Mouse (Mus musculus) urinary bladder, postnatal 4 days (tissue): ENCODE measurements around the gene Apoa2.

ENCODE experiments used
- DNase-seq, 2 experiments: peaks; one replicate each; pipeline ENCODE4 v3.0.0; 2021 to 2022; ENCODE audit warnings: low spot score in 2 of 2

The Apoa2 gene

DNA sequence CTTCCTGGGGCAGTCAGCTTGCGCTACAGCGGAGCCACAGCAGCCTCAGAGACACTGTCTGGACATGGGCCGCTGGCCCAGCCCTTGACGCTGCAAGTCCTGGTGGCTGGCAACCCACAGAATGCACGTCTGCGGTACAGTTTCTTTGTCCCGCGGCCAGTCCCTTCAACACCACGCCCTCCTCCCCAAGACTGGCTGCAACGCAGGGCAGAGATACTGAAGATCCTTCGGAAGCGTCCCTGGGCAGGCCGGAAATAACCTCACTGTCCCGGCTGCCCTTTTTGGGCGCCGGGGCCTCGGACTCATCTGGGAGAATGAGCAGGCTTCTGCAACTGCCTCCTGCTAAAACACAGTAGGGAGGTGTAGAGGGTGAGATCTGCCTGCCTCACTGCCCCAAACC lies 34.1 kb downstream of the Apoa2 start:
- no peak for DNase-seq

GRCm38 (mm10) chr1:171260316-171260715 lies 35.5 kb downstream of the Apoa2 start:
- no peak for DNase-seq

DNA sequence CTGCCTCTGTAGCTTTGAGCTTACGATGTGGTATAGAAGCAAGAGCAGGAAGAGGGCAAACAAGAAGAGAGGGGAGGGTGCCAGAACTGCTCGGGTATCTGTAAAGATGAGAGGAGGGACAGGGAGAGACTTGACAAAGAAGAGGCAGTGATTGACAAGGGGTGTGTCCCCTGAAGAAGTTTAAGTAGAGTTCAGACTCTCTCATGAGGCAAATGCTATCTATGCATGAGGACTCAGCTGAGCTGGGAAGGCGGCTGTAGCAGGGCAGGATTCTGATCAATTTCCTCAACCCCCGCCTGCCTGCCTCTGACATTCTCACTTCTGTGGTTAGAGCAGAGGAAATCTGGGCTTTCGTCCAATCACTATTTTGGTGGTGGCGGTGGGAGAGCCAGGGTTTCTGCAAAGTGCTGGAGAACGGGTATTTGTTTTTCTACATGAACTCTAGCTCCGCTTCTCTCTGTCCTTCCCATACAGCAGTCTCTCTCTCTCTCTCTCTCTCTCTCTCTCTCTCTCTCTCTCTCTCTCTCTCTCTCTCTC lies 37.8 kb downstream of the Apoa2 start:
- DNase-seq = peak in 1 of 2 experiments; percentile 71

DNA sequence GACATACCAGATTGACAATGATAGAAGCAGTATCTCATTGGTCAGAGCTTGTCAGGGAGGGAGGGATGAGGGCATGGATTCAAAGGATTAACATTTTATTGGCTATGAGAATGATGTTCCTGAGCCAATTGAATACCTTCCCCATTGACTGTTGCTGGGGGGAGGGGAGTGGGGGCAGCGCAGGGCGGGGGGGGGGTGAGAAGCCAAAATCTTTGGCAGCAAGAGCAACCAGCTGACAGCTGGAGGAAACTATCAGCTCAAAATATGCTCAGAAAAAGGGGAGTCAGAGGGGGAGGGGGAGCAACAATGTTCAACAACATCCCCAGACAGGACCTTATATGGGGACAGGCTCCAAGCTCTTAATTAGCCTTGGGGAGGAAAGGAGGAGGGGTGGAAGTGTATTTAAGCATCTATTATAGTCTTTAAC lies 38.3 kb downstream of the Apoa2 start:
- DNase-seq = no peak

GRCm38 (mm10) chr1:171263666-171264461 lies 39.0 kb downstream of the Apoa2 start:
- no peak for DNase-seq

- DNase-seq = no peak
These were observed 41.3 kb downstream of the Apoa2 start for GRCm38 (mm10) chr1:171265971-171266744.

DNA sequence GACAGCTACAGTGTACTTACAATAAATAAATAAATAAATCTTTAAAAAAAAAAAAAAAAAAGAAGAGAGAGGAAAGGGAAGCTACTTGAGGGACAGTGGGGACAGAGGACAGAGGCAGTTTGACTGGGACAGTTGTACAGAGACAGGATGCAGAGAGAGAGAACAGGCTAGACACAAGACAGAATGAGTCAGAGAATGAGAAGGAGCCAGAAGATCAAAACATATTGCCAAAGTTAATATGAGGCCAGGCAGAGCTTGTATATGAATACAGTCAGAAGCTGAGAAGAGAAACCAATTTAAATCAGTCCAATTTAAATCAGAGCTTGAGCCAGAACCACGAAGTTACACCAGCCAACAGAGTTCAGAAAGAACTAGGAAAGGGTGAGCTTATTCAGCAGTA lies 43.5 kb downstream of the Apoa2 start:
- no peak for DNase-seq

GRCm38 (mm10) chr1:171269848-171270572 lies 45.2 kb downstream of the Apoa2 start, which contains the start of gene B4galt3:
Gene B4galt3, plus strand, starts transcription at chr1:171270328.
- DNase-seq = peak; percentile 93 to 97

DNA sequence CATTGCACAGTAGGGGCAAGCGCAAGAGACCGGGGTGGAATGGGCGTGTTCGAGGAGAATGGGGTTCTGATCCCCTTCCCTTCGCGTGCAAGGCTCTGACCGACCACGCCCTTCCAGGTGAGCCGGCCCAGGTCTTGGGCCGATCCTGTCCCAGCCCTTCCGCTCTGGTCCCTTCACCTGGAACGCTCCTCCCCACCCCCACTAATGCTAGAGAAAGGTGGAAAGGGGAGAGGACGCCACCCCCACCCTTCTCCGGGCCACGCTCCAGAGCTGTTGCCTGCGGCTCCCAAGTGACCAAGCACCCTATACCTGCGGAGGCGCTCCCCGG lies 45.7 kb downstream of the Apoa2 start:
- DNase-seq = no peak

- no peak for DNase-seq
These were observed 46.3 kb downstream of the Apoa2 start for GRCm38 (mm10) chr1:171271196-171271595.

DNA sequence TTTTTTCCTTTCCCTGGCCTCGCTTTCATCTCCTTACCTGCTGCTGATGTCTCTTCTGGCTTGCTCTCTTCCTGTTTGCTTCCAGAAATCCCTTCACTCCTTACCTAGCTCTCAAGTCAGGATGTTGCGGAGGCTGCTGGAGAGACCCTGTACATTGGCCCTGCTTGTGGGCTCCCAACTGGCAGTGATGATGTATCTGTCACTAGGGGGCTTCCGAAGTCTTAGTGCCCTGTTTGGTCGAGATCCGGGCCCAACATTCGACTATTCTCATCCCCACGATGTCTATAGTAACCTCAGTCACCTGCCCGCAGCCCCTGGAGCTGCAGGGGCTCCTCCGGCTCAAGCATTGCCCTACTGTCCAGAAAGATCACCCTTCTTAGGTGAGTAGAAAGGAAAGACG lies 46.8 kb downstream of the Apoa2 start:
- DNase-seq = no peak

GRCm38 (mm10) chr1:171272086-171272485 lies 47.2 kb downstream of the Apoa2 start:
- no peak for DNase-seq

DNA sequence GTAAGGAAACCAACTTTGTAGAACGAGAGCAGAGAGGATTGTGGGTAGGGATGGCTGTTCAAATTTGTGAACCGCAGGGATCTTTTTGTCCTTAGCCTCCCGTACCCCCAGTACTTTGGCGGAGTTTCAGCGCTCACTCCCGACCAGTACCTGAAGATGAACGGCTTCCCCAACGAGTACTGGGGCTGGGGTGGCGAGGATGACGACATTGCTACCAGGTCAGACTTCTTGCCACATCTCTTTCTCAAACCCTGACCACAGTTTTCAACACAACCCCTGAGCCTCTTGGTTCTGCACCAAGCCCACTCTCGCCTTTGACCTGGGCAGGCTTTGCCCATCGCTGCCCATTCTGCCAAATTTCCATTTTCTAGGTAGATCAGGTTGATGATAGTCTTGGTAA lies 49.3 kb downstream of the Apoa2 start:
- DNase-seq = no peak

- DNase-seq = no peak
These were observed 50.4 kb downstream of the Apoa2 start for GRCm38 (mm10) chr1:171275144-171275734.
